ENCODE assay signal across 13 mouse cellular contexts in genomic region chr6:94772391-94772790, GRCm38 (mm10).
A peak's percentile ranks its signal among the peaks of the same experiment; 100 is the strongest.
DNase-seq lines count a peak whose midpoint lies in the region; ATAC-seq lines count a peak whose summit lies in the region.
"Had no signal": no experiment of that assay in that cellular context is flagged by ENCODE, and none has a peak within 500 bp of the region (broad histone marks: within the 10 kb centered on the region; RNA-seq: fewer than 3 reads in every experiment).

No protein-coding gene starts in this region.

- H3K36me3 ChIP-seq in embryonic facial prominence, embryonic 12.5 days, result no peaks in the 10 kb centered on the region
- no peaks in the 10 kb centered on the region for H3K36me3 ChIP-seq in limb, embryonic 10.5 days
- H3K36me3 ChIP-seq: heart, embryonic 15.5 days had no signal

- peaks cover 20% of the 10 kb centered on the region; the same call in 1 of the 2 replicates for H3K4me1 ChIP-seq in embryonic facial prominence, embryonic 12.5 days
- H3K4me1 ChIP-seq in limb, embryonic 10.5 days, result peaks cover 42% of the 10 kb centered on the region

- ATAC-seq in embryonic facial prominence, embryonic 12.5 days (ENCODE audit: insufficient number of reproducible peaks, insufficient read depth, low FRiP score, low TSS enrichment), result no peak
- no peak for ATAC-seq in erythroid progenitor cell, adult 5-6 weeks (replicated peaks; ENCODE audit: low FRiP score, poor library complexity, severe bottlenecking)

- no peak overlapping the region for H3K4me2 ChIP-seq in embryonic facial prominence, embryonic 12.5 days (replicated peaks)

- WGBS in embryonic facial prominence, embryonic 12.5 days, result 65% methylated on average over 7 of the region's 7 CpGs
- 34% methylated on average over 7 of the region's 7 CpGs for WGBS in limb, embryonic 10.5 days

- no peak overlapping the region for H3K4me3 ChIP-seq in embryonic facial prominence, embryonic 12.5 days
- H3K4me3 ChIP-seq in limb, embryonic 10.5 days, result no peak overlapping the region
- H3K4me3 ChIP-seq: heart, embryonic 15.5 days had no signal

- DNase-seq in embryo, embryonic 10 days (ENCODE audit: low spot score), result peak; percentile 40
- DNase-seq in embryo, embryonic 11 days, result no peak
- DNase-seq in limb, embryonic 10.5 days (ENCODE audit: low spot score), result no peak
- peak; percentile 33 for DNase-seq in neural tube, embryonic 10.5 days (ENCODE audit: extremely low spot score, low spot score)
- no peak for DNase-seq in layer of hippocampus, postnatal 14 days (ENCODE audit: low spot score in 2 of 2)
- DNase-seq in gastrocnemius, adult 18-20 months (ENCODE audit: low spot score), result no peak
- DNase-seq: adrenal gland, adult 2 months; cerebellum, postnatal 10 days; gastrocnemius, postnatal 25 days had no signal

- no peaks in the 10 kb centered on the region for H3K27me3 ChIP-seq in embryonic facial prominence, embryonic 12.5 days
- peaks cover 10% of the 10 kb centered on the region; the same call in 1 of the 2 replicates for H3K27me3 ChIP-seq in limb, embryonic 10.5 days (ENCODE audit: low read depth, poor library complexity, severe bottlenecking)

- H3K27ac ChIP-seq in embryonic facial prominence, embryonic 12.5 days, result peak overlapping the region; percentile 89
- H3K27ac ChIP-seq in limb, embryonic 10.5 days, result peak overlapping the region; percentile 90
- H3K27ac ChIP-seq: kidney, postnatal 0 days had no signal

- H3K9me3 ChIP-seq in embryonic facial prominence, embryonic 12.5 days, result no peaks in the 10 kb centered on the region
- no peaks in the 10 kb centered on the region for H3K9me3 ChIP-seq in limb, embryonic 10.5 days (replicated peaks)
- H3K9me3 ChIP-seq: heart, embryonic 15.5 days had no signal

- H3K9ac ChIP-seq in embryonic facial prominence, embryonic 12.5 days, result no peak overlapping the region

Comparison
In these comparisons a context has a peak if more than half of its experiments do, and no peak if none do; other contexts are left out.
1. DNase-seq: peak in embryo, embryonic 10 days (single experiment) and neural tube, embryonic 10.5 days (single experiment); none in embryo, embryonic 11 days (single experiment), limb, embryonic 10.5 days (single experiment), layer of hippocampus, postnatal 14 days (0 of 2) and gastrocnemius, adult 18-20 months (single experiment).